Mouse (Mus musculus): ENCODE measurements around the gene Man1c1. TPM values are rescaled to one million over a fixed set of nuclear protein-coding genes. Genes with fewer than 3 reads are reported as not detected.

Man1c1 gene
- polyA plus RNA-seq, 1 experiment = 4.6 TPM

GRCm38 (mm10) chr4:134628058-134628457 lies 76.0 kb downstream of the Man1c1 start:
- no peak overlapping the region for H3K4me3 ChIP-seq (ENCODE audit: insufficient read depth, low read depth, low read length)
- WGBS = 69% methylated on average over 7 of the region's 7 CpGs
- H3K27me3 ChIP-seq (replicated peaks; ENCODE audit: control insufficient read depth, insufficient read depth, low read length) = no peaks in the 10 kb centered on the region
- no peak for TF ChIP-seq POLR2A (IDR thresholded peaks at IDR 0.05; ENCODE audit: low read depth, low read length)
- TF ChIP-seq CTCF (conservative IDR thresholded peaks at IDR 0.05; ENCODE audit: insufficient read depth, insufficient read length, low read depth, low read length) = no peak
- DNase-seq = peak; percentile 16
- no peaks in the 10 kb centered on the region for H3K36me3 ChIP-seq (ENCODE audit: control insufficient read depth, insufficient read depth, low read length)
- H3K27ac ChIP-seq (ENCODE audit: insufficient read depth, low read depth, low read length) = no peak overlapping the region
- peaks cover under 1% of the 10 kb centered on the region; the same call in 1 of the 2 replicates for H3K4me1 ChIP-seq (ENCODE audit: control insufficient read depth, insufficient read depth, low read length)

DNA sequence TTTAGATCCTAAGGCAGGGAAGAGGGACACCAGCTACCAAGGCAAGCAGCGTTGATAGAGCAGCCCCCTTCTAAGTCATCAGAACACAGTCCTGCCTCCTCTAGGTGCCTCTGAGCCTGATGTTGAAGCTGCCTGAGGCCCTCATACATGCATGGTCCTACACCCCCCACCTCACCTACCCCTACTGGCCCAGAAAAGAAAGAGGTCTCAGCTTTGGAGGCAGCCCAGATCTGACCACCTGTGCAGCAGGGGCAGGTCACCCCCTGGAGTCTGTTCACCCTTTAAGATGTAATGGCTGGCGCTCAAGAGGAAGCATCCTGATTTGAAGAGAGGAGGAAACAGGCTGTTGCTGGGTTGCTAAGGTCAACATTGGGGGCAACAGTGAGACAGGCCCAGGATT lies 77.2 kb downstream of the Man1c1 start:
- no peaks in the 10 kb centered on the region; the same call in 1 of the 2 replicates for H3K4me1 ChIP-seq (ENCODE audit: control insufficient read depth, insufficient read depth, low read length)
- no peaks in the 10 kb centered on the region for H3K36me3 ChIP-seq (ENCODE audit: control insufficient read depth, insufficient read depth, low read length)
- no peak overlapping the region for H3K4me3 ChIP-seq (ENCODE audit: insufficient read depth, low read depth, low read length)
- 89% methylated on average over 2 of the region's 2 CpGs for WGBS
- no peaks in the 10 kb centered on the region for H3K27me3 ChIP-seq (replicated peaks; ENCODE audit: control insufficient read depth, insufficient read depth, low read length)
- TF ChIP-seq CTCF (conservative IDR thresholded peaks at IDR 0.05; ENCODE audit: insufficient read depth, insufficient read length, low read depth, low read length) (no peak), POLR2A (IDR thresholded peaks at IDR 0.05; ENCODE audit: low read depth, low read length) (no peak)
- no peak for DNase-seq
- no peak overlapping the region for H3K27ac ChIP-seq (ENCODE audit: insufficient read depth, low read depth, low read length)

- H3K27ac ChIP-seq (ENCODE audit: insufficient read depth, low read depth, low read length) = no peak overlapping the region
- H3K27me3 ChIP-seq (replicated peaks; ENCODE audit: control insufficient read depth, insufficient read depth, low read length) = no peaks in the 10 kb centered on the region
- no peaks in the 10 kb centered on the region; the same call in 1 of the 2 replicates for H3K4me1 ChIP-seq (ENCODE audit: control insufficient read depth, insufficient read depth, low read length)
- no peaks in the 10 kb centered on the region for H3K36me3 ChIP-seq (ENCODE audit: control insufficient read depth, insufficient read depth, low read length)
- TF ChIP-seq CTCF (conservative IDR thresholded peaks at IDR 0.05; ENCODE audit: insufficient read depth, insufficient read length, low read depth, low read length) (no peak), POLR2A (IDR thresholded peaks at IDR 0.05; ENCODE audit: low read depth, low read length) (no peak)
- 77% methylated on average over 4 of the region's 4 CpGs for WGBS
- DNase-seq = no peak
- no peak overlapping the region for H3K4me3 ChIP-seq (ENCODE audit: insufficient read depth, low read depth, low read length)
These were observed 77.7 kb downstream of the Man1c1 start for GRCm38 (mm10) chr4:134626350-134626749.

- TF ChIP-seq CTCF (conservative IDR thresholded peaks at IDR 0.05; ENCODE audit: insufficient read depth, insufficient read length, low read depth, low read length) (no peak), POLR2A (IDR thresholded peaks at IDR 0.05; ENCODE audit: low read depth, low read length) (no peak)
- Histone ChIP-seq H3K4me3 (ENCODE audit: insufficient read depth, low read depth, low read length) (no peak overlapping the region), H3K4me1 (ENCODE audit: control insufficient read depth, insufficient read depth, low read length) (no peaks in the 10 kb centered on the region; the same call in 1 of the 2 replicates), H3K27ac (ENCODE audit: insufficient read depth, low read depth, low read length) (no peak overlapping the region), H3K27me3 (replicated peaks; ENCODE audit: control insufficient read depth, insufficient read depth, low read length) (no peaks in the 10 kb centered on the region), H3K36me3 (ENCODE audit: control insufficient read depth, insufficient read depth, low read length) (no peaks in the 10 kb centered on the region)
- DNase-seq = peak; percentile 53
- WGBS = 55% methylated on average over 14 of the region's 14 CpGs
These were observed 79.8 kb downstream of the Man1c1 start for GRCm38 (mm10) chr4:134624109-134624862.

DNA sequence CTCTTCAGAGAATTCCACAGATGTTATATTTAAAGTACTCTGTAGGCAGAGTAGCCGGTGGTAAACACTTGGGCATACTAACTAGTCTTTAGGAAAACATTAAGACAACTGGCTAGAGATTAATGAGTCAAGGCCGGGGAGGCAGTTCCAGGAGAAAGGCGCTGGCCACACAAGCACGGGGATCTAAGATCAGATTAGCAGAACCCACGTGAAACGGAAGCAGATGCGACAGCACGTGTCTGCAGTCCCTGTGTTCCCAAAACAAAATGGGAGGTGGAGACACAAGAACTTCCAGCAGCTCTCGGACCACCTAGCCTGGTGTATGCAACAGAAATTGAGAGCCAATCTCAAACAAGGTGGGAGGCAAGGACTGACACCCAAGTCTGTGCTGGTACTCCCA lies 82.4 kb downstream of the Man1c1 start:
- H3K36me3 ChIP-seq (ENCODE audit: control insufficient read depth, insufficient read depth, low read length) = no peaks in the 10 kb centered on the region
- no peak overlapping the region for H3K4me3 ChIP-seq (ENCODE audit: insufficient read depth, low read depth, low read length)
- WGBS = 49% methylated on average over 9 of the region's 9 CpGs
- DNase-seq = no peak
- no peak overlapping the region for H3K27ac ChIP-seq (ENCODE audit: insufficient read depth, low read depth, low read length)
- no peaks in the 10 kb centered on the region for H3K27me3 ChIP-seq (replicated peaks; ENCODE audit: control insufficient read depth, insufficient read depth, low read length)
- H3K4me1 ChIP-seq (ENCODE audit: control insufficient read depth, insufficient read depth, low read length) = no peaks in the 10 kb centered on the region
- TF ChIP-seq CTCF (conservative IDR thresholded peaks at IDR 0.05; ENCODE audit: insufficient read depth, insufficient read length, low read depth, low read length) (no peak), POLR2A (IDR thresholded peaks at IDR 0.05; ENCODE audit: low read depth, low read length) (no peak)

- WGBS = 88% methylated on average over 8 of the region's 8 CpGs
- no peaks in the 10 kb centered on the region for H3K4me1 ChIP-seq (ENCODE audit: control insufficient read depth, insufficient read depth, low read length)
- no peaks in the 10 kb centered on the region for H3K36me3 ChIP-seq (ENCODE audit: control insufficient read depth, insufficient read depth, low read length)
- H3K4me3 ChIP-seq (ENCODE audit: insufficient read depth, low read depth, low read length) = no peak overlapping the region
- no peak overlapping the region for H3K27ac ChIP-seq (ENCODE audit: insufficient read depth, low read depth, low read length)
- no peak for TF ChIP-seq POLR2A (IDR thresholded peaks at IDR 0.05; ENCODE audit: low read depth, low read length)
- TF ChIP-seq CTCF (conservative IDR thresholded peaks at IDR 0.05; ENCODE audit: insufficient read depth, insufficient read length, low read depth, low read length) = no peak
- no peaks in the 10 kb centered on the region for H3K27me3 ChIP-seq (replicated peaks; ENCODE audit: control insufficient read depth, insufficient read depth, low read length)
- no peak for DNase-seq
These were observed 83.8 kb downstream of the Man1c1 start for GRCm38 (mm10) chr4:134620246-134620645.

- Histone ChIP-seq H3K36me3 (ENCODE audit: control insufficient read depth, insufficient read depth, low read length) (no peaks in the 10 kb centered on the region), H3K27me3 (replicated peaks; ENCODE audit: control insufficient read depth, insufficient read depth, low read length) (no peaks in the 10 kb centered on the region), H3K4me3 (ENCODE audit: insufficient read depth, low read depth, low read length) (no peak overlapping the region), H3K27ac (ENCODE audit: insufficient read depth, low read depth, low read length) (no peak overlapping the region), H3K4me1 (ENCODE audit: control insufficient read depth, insufficient read depth, low read length) (no peaks in the 10 kb centered on the region)
- no peak for DNase-seq
- no peak for TF ChIP-seq CTCF (conservative IDR thresholded peaks at IDR 0.05; ENCODE audit: insufficient read depth, insufficient read length, low read depth, low read length)
- no peak for TF ChIP-seq POLR2A (IDR thresholded peaks at IDR 0.05; ENCODE audit: low read depth, low read length)
- 67% methylated on average over 10 of the region's 10 CpGs for WGBS
These were observed 84.6 kb downstream of the Man1c1 start for GRCm38 (mm10) chr4:134619489-134619870.

All from kidney, adult 2 months (tissue).